Mouse (Mus musculus) E14TG2a.4 (cell line): Measurements from ENCODE around the gene Cycs.

Experiments used
- CTCF ChIP-seq: conservative IDR thresholded peaks from 2 replicates; pipeline ENCODE4 v1.5.1; 2014; ENCODE audit warnings: low read length
- NANOG ChIP-seq: IDR thresholded peaks from 2 replicates; pipeline ENCODE4 v1.6.1; 2014; ENCODE audit warnings: borderline replicate concordance, low read length, mixed read lengths
- POU5F1 ChIP-seq: IDR thresholded peaks from 2 replicates; pipeline ENCODE4 v1.6.1; 2014; ENCODE audit warnings: low read length, borderline replicate concordance

GRCm38 (mm10) chr6:50524261-50524896, 42.0 kb downstream of the Cycs start:
- TF ChIP-seq CTCF (no peak), NANOG (no peak), POU5F1 (no peak)
